Mouse (Mus musculus) lung, adult 2 months (tissue): Measurements from ENCODE around the gene Tmem218. TPM values are rescaled to one million over a fixed set of nuclear protein-coding genes. Genes with fewer than 3 reads are reported as not detected.

Source experiments
- DNase-seq: peaks from one replicate; pipeline ENCODE4 v3.0.0; 2022
- H3K4me1 ChIP-seq: fragments of 200-500 bp; 2 replicates; pipeline ENCODE4 v1.6.1; 2011; ENCODE audit warnings: low read length; ENCODE audit not compliant: control insufficient read depth, insufficient read depth
- H3K4me3 ChIP-seq: fragments of 200-500 bp; replicated peaks from 2 replicates; pipeline ENCODE3; 2011; ENCODE audit warnings: low read depth, mild to moderate bottlenecking, control low read depth, low read length; ENCODE audit errors: extremely low read depth
- CTCF ChIP-seq: fragments of 200-500 bp; IDR thresholded peaks from 2 replicates; pipeline ENCODE4 v1.5.1; 2011; ENCODE audit warnings: mild to moderate bottlenecking, low read length, control low read depth; ENCODE audit not compliant: insufficient read depth
- POLR2A ChIP-seq: fragments of 200-500 bp; IDR thresholded peaks from 2 replicates; pipeline ENCODE4 v1.6.1; 2011; ENCODE audit warnings: low read depth, mild to moderate bottlenecking, control low read depth, low read length, borderline replicate concordance; ENCODE audit errors: extremely low read depth
- WGBS: fragments of 180-500 bp; shearing (Covaris S2); methylation state at CpG from one replicate; pipeline ENCODE4 v1.1.7; 2018; 5-methylcytosine and 5-hydroxymethylcytosine counted together
- polyA plus RNA-seq: library from polyadenylated mRNA; depleted of rRNA; stranded (reverse); fragments of >200 nt; gene quantifications from 2 replicates; pipeline ENCODE4 v1.2.3, GENCODE M21; 2012; rRNA removed

Tmem218 gene
- 2.3 and 3.1 TPM in 2 replicates for polyA plus RNA-seq

GRCm38 (mm10) chr9:37207929-37208411, at the start of gene Tmem218:
Tmem218 (plus strand) TSS chr9:37208223.
- WGBS, result under 1% methylated on average over 21 of the region's 21 CpGs
- TF ChIP-seq CTCF (no peak), POLR2A (peak; percentile 58; the same call in 1 of the 2 replicates)
- peak; percentile 85 for DNase-seq
- H3K4me3 ChIP-seq, result peak within 1 kb of the TSS; percentile 73
- H3K4me1 ChIP-seq, result no peaks in the 10 kb centered on the region; the same call in 1 of the 2 replicates

- Histone ChIP-seq H3K4me3 (no peak overlapping the region), H3K4me1 (no peaks in the 10 kb centered on the region)
- no peak for TF ChIP-seq CTCF
- TF ChIP-seq POLR2A, result no peak
- no peak for DNase-seq
- 83% methylated on average over 2 of the region's 2 CpGs for WGBS
Measured at GRCm38 (mm10) chr9:37160686-37161085, 47.3 kb upstream of the Tmem218 start.

- Histone ChIP-seq H3K4me3 (no peak overlapping the region), H3K4me1 (no peaks in the 10 kb centered on the region)
- no peak for TF ChIP-seq CTCF
- no peak for TF ChIP-seq POLR2A
- no peak for DNase-seq
- 78% methylated on average over 2 of the region's 2 CpGs for WGBS
Measured at GRCm38 (mm10) chr9:37166899-37167298, 41.1 kb upstream of the Tmem218 start.

GRCm38 (mm10) chr9:37173376-37173775, 34.6 kb upstream of the Tmem218 start:
- no peak for DNase-seq
- WGBS, result 61% methylated on average over 5 of the region's 5 CpGs
- Histone ChIP-seq H3K4me1 (no peaks in the 10 kb centered on the region), H3K4me3 (no peak overlapping the region)
- TF ChIP-seq POLR2A, result no peak

GRCm38 (mm10) chr9:37176002-37176401, 32.0 kb upstream of the Tmem218 start:
- Histone ChIP-seq H3K4me1 (no peaks in the 10 kb centered on the region), H3K4me3 (no peak overlapping the region)
- no peak for DNase-seq
- no peak for TF ChIP-seq POLR2A
- TF ChIP-seq CTCF, result no peak
- WGBS, result 43% methylated on average over 3 of the region's 3 CpGs

GRCm38 (mm10) chr9:37177107-37177506, 30.9 kb upstream of the Tmem218 start:
- WGBS, result 2% methylated on average over 5 of the region's 5 CpGs
- Histone ChIP-seq H3K4me3 (no peak overlapping the region), H3K4me1 (no peaks in the 10 kb centered on the region)
- peak; percentile 41 for DNase-seq
- TF ChIP-seq POLR2A, result no peak
- TF ChIP-seq CTCF, result peak; percentile 94

- DNase-seq, result no peak
Measured at GRCm38 (mm10) chr9:37177551-37177950, 30.5 kb upstream of the Tmem218 start.

GRCm38 (mm10) chr9:37178911-37179310, 29.1 kb upstream of the Tmem218 start:
- no peak for TF ChIP-seq CTCF
- TF ChIP-seq POLR2A, result no peak
- no peaks in the 10 kb centered on the region for H3K4me1 ChIP-seq
- no peak overlapping the region for H3K4me3 ChIP-seq
- 38% methylated on average over 4 of the region's 4 CpGs for WGBS
- no peak for DNase-seq

More at GRCm38 (mm10) chr9:37177551-37177950, 30.5 kb upstream of the Tmem218 start:
- H3K4me3 ChIP-seq, result no peak overlapping the region
- TF ChIP-seq POLR2A (no peak), CTCF (no peak)
- 76% methylated on average over 8 of the region's 8 CpGs for WGBS
- H3K4me1 ChIP-seq, result no peaks in the 10 kb centered on the region

- no peak for TF ChIP-seq POLR2A
- no peak for TF ChIP-seq CTCF
- no peak for DNase-seq
- WGBS, result 91% methylated on average over 4 of the region's 4 CpGs
- Histone ChIP-seq H3K4me3 (no peak overlapping the region), H3K4me1 (no peaks in the 10 kb centered on the region)
Measured at GRCm38 (mm10) chr9:37179596-37179995, 28.4 kb upstream of the Tmem218 start.

- TF ChIP-seq POLR2A (no peak), CTCF (no peak)
- no peak overlapping the region for H3K4me3 ChIP-seq
- no peak for DNase-seq
- H3K4me1 ChIP-seq, result no peaks in the 10 kb centered on the region
- 72% methylated on average over 5 of the region's 5 CpGs for whole genome bisulfite sequencing
Measured at GRCm38 (mm10) chr9:37181596-37181995, 26.4 kb upstream of the Tmem218 start.
